Mouse (Mus musculus) gastrocnemius, adult 2 months (tissue): ENCODE data around the gene Vrk1. TPM values are rescaled to one million over a fixed set of nuclear protein-coding genes. Genes with fewer than 3 reads are reported as not detected.

ENCODE experiments used
- DNase-seq: peaks from one replicate; pipeline ENCODE4 v3.0.0; 2022
- H3K27ac ChIP-seq: fragments of 200-600 bp; 2 replicates; pipeline ENCODE4 v1.8.1; 2022; ENCODE audit warnings: mild to moderate bottlenecking
- H3K4me3 ChIP-seq: fragments of 200-600 bp; 2 replicates; pipeline ENCODE4 v1.8.1; 2022; ENCODE audit warnings: mild to moderate bottlenecking, moderate library complexity
- CTCF ChIP-seq: fragments of 200-600 bp; IDR thresholded peaks from 2 replicates; pipeline ENCODE4 v1.8.1; 2022; ENCODE audit warnings: antibody characterized with exemption, mild to moderate bottlenecking, moderate library complexity
- intact Hi-C: fragments of 180-260 bp; cut with DNase I; formaldehyde crosslinking; loops from one replicate; pipeline ENCODE4 v1.15.1; 2025
- total RNA-seq, 2 experiments: library from RNA; stranded (reverse); gene quantifications; 2 replicates each; pipeline ENCODE4 v1.2.3; 2021

The Vrk1 gene
- total RNA-seq, 2 experiments from 2014 or later: 4.0 to 5.0 TPM

GRCm38 (mm10) chr12:106115892-106116206, 105.8 kb downstream of the Vrk1 start:
- Histone ChIP-seq H3K27ac (no peak overlapping the region), H3K4me3 (no peak overlapping the region)
- TF ChIP-seq CTCF: no peak
- no peak for DNase-seq
- intact Hi-C loops: no loop called here

- intact Hi-C loops: no loop called here
Measured at GRCm38 (mm10) chr12:106123276-106123675, 113.2 kb downstream of the Vrk1 start.

GRCm38 (mm10) chr12:106124581-106124980, 114.6 kb downstream of the Vrk1 start:
- no peak for DNase-seq
- intact Hi-C loops: no loop called here
- Histone ChIP-seq H3K27ac (no peak overlapping the region), H3K4me3 (no peak overlapping the region)
- TF ChIP-seq CTCF: no peak

More at GRCm38 (mm10) chr12:106123276-106123675, 113.2 kb downstream of the Vrk1 start:
- DNase-seq: no peak
- no peak for TF ChIP-seq CTCF
- H3K27ac ChIP-seq: no peak overlapping the region
- H3K4me3 ChIP-seq: no peak overlapping the region

Other genes with a start within 250 kb of the Vrk1 start
- 10 to 100 TPM; 70.0 to 88.1 TPM for gene Papola, start 225.5 kb upstream of the Vrk1 start, total RNA-seq